Mouse (Mus musculus) lung, postnatal 36 days (tissue): ENCODE measurements around the gene Morn3.

Source experiments
- DNase-seq: peaks from one replicate; pipeline ENCODE4 v3.0.0; 2022; ENCODE audit warnings: mixed read lengths

Morn3 gene

GRCm38 (mm10) chr5:123059757-123060520, 13.1 kb upstream of the Morn3 start:
- DNase-seq = peak; percentile 85

- DNase-seq = no peak
Observed at GRCm38 (mm10) chr5:123058251-123059102, 11.7 kb upstream of the Morn3 start.

GRCm38 (mm10) chr5:123057366-123058250, 10.8 kb upstream of the Morn3 start:
- DNase-seq = peak; percentile 99

GRCm38 (mm10) chr5:123051736-123052135, 4.9 kb upstream of the Morn3 start:
- no peak for DNase-seq

GRCm38 (mm10) chr5:123050918-123051317, 4.1 kb upstream of the Morn3 start:
- DNase-seq = no peak

GRCm38 (mm10) chr5:123049271-123049670, 2.5 kb upstream of the Morn3 start:
- peak; percentile 67 for DNase-seq

- DNase-seq = peak; percentile 93
Observed at GRCm38 (mm10) chr5:123045561-123046295, 1.1 kb downstream of the Morn3 start.

GRCm38 (mm10) chr5:123043856-123044255, 3.0 kb downstream of the Morn3 start:
- peak; percentile 45 for DNase-seq

GRCm38 (mm10) chr5:123040796-123041195, 6.0 kb downstream of the Morn3 start:
- DNase-seq = peak; percentile 37

- peak; percentile 93 for DNase-seq
Observed at GRCm38 (mm10) chr5:123039120-123039752, 7.6 kb downstream of the Morn3 start.

GRCm38 (mm10) chr5:123038115-123038514, 8.7 kb downstream of the Morn3 start:
- no peak for DNase-seq

GRCm38 (mm10) chr5:123035564-123035963, 11.3 kb downstream of the Morn3 start:
- peak; percentile 69 for DNase-seq

- no peak for DNase-seq
Observed at GRCm38 (mm10) chr5:123035089-123035488, 11.7 kb downstream of the Morn3 start.

GRCm38 (mm10) chr5:123033646-123034160, 13.1 kb downstream of the Morn3 start:
- no peak for DNase-seq

- DNase-seq = no peak
Observed at GRCm38 (mm10) chr5:123031312-123031711, 15.5 kb downstream of the Morn3 start.

- no peak for DNase-seq
Observed at GRCm38 (mm10) chr5:123029729-123030128, 17.1 kb downstream of the Morn3 start.

GRCm38 (mm10) chr5:123027436-123027835, 19.4 kb downstream of the Morn3 start:
- DNase-seq = peak; percentile 41

- DNase-seq = no peak
Observed at GRCm38 (mm10) chr5:123026414-123026813, 20.4 kb downstream of the Morn3 start.

GRCm38 (mm10) chr5:123024965-123025573, 21.7 kb downstream of the Morn3 start:
- peak; percentile 58 for DNase-seq

GRCm38 (mm10) chr5:123024312-123024711, 22.5 kb downstream of the Morn3 start:
- DNase-seq = no peak

- DNase-seq = peak; percentile 86
Observed at GRCm38 (mm10) chr5:123023049-123023448, 23.8 kb downstream of the Morn3 start.
